Mouse (Mus musculus) CH12F3 (cell line): Measurements from ENCODE around the gene Gm45844.
"Not testable (repeated sequence)": the region's sequence is repeated elsewhere in the genome, so short reads cannot be mapped to it uniquely, and the experiment has no call there.

Experiments used
- in situ Hi-C: fragments of 300-500 bp; cut with MboI; formaldehyde crosslinking; loops from 2 replicates; pipeline ENCODE4 v1.14.3; 2020; ENCODE audit warnings: low sequenced_read_pairs

Gene Gm45844

GRCm38 (mm10) chr7:7277966-7278567 is at the start of gene Gm45844:
Gene Gm45844, minus strand, starts transcription at chr7:7278289.
- in situ Hi-C loops, result loop anchor here (25.0 kb wide), 2 partner anchors 916 to 991 kb away; partner anchors contain the start of genes Zfp667 and Zfp78

GRCm38 (mm10) chr7:7295595-7295994 is 17.5 kb upstream of the Gm45844 start:
- in situ Hi-C loops, result loop anchor here (25.0 kb wide), 2 partner anchors 933 to 1008 kb away; partner anchors contain the start of genes Zfp667 and Zfp78

GRCm38 (mm10) chr7:7281383-7281782 is 3.3 kb upstream of the Gm45844 start:
- in situ Hi-C loops, result loop anchor here (10.0 to 25.0 kb wide), 4 partner anchors 77 to 994 kb away; partner anchors contain the start of genes Zfp667, Zfp772, Zfp773 and Zfp78

GRCm38 (mm10) chr7:7277556-7277955 is 533 bp downstream of the Gm45844 start:
- in situ Hi-C loops, result loop anchor here (25.0 kb wide), 2 partner anchors 915 to 990 kb away; partner anchors contain the start of genes Zfp667 and Zfp78

GRCm38 (mm10) chr7:7247228-7247627 is 30.9 kb downstream of the Gm45844 start, which contains the start of gene Vmn2r29:
Gene Vmn2r29, minus strand, starts transcription at chr7:7247328.
- in situ Hi-C loops, result not testable (repeated sequence)

GRCm38 (mm10) chr7:7209313-7210151 is 68.6 kb downstream of the Gm45844 start, which contains the start of gene Zfp772:
Gene Zfp772, minus strand, starts transcription at chr7:7209998.
- in situ Hi-C loops, result loop anchor here (10.0 kb wide), 1 partner anchor 75 kb away; no protein-coding TSS in a partner anchor

GRCm38 (mm10) chr7:7188191-7188942 is 89.7 kb downstream of the Gm45844 start:
- in situ Hi-C loops, result no loop called here

GRCm38 (mm10) chr7:7187417-7188190 is 90.5 kb downstream of the Gm45844 start:
- in situ Hi-C loops, result no loop called here

- in situ Hi-C loops, result no loop called here
Observed at GRCm38 (mm10) chr7:7185897-7186296, 92.2 kb downstream of the Gm45844 start.

GRCm38 (mm10) chr7:7171227-7172147 is 106.6 kb downstream of the Gm45844 start, which contains the start of gene Zfp418:
Gene Zfp418, plus strand, starts transcription at chr7:7171330.
- in situ Hi-C loops, result no loop called here
